Mouse (Mus musculus) thymus, adult 2 months (tissue): ENCODE measurements at regions not wholly inside any gene's neighbourhood (a gene's known extent, or its start where the extent isn't known, plus 50 kb on each side); places are given as distances from the start of the nearest gene placed in this dataset.

ENCODE experiments used
- CTCF ChIP-seq: fragments of 200-500 bp; IDR thresholded peaks from 2 replicates; pipeline ENCODE4 v1.5.1; 2012; ENCODE audit warnings: mild to moderate bottlenecking, control low read depth, low read length, moderate library complexity, borderline replicate concordance; ENCODE audit not compliant: control insufficient read depth, poor library complexity, insufficient read depth; ENCODE audit errors: extremely low read depth
- POLR2A ChIP-seq: fragments of 200-500 bp; IDR thresholded peaks from 2 replicates; pipeline ENCODE4 v1.6.1; 2012; ENCODE audit warnings: mild to moderate bottlenecking, low read length, control low read depth, moderate library complexity; ENCODE audit not compliant: control insufficient read depth, poor library complexity, insufficient read depth; ENCODE audit errors: extremely low read depth

DNA sequence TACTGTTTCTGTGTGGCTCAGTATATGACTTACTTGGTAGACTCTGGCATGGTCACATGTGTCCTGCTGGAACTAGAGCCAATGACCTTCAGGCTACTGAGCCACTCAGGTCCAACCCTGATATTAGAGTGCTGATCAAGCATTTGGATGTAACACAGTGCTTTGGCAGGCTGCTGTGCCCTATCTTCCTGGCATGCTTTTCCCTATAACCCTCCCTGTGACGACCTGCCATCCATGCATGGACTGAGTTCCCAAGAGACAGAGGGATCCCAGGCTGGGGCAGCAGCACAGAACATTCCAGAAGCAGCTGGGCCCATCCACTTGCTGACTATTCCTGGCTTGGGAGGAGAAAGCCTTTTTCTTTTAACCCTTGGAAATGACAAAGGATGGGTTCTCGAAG lies 451.4 kb downstream of the Cd83 start:
- TF ChIP-seq POLR2A (no peak), CTCF (no peak)
